ENCODE assay signal across 8 mouse cellular contexts in the genomic region with DNA sequence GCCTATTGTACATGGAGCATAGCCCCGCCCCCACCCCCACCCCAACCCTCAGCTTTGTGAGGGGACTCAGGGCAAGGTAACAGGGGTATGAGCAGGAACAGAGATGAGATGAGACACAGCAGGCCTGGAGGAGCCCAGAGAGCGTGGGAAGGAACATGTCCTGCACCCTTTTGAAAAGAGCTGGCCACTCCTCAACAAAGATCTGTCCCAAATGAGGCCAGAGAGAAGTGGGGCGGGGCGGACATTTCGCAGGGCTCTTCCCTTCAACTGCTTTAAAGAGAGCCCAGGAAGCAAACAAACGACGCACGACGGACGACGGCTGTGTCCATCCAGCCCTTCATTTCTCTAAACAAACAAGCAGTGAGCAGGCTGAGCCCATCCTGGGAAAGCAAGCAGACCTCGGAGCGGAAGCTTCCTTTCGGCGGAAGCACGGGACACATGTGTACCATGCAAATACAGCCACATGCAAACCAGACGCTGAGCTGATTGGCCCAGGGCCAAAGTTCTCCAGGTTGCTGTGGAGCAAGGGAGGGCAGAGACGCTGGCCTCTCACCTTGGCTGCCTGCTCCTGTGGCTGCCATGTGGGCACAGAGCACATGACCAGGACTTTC. TPM values are rescaled to one million over a fixed set of nuclear protein-coding genes. Genes with fewer than 3 reads are reported as not detected.
DNase-seq lines count a peak whose midpoint lies in the region; ATAC-seq and TF ChIP-seq lines count a peak whose summit lies in the region.

No protein-coding gene starts in this region.

- ATAC-seq in forebrain, embryonic 16.5 days: peak; percentile 43
- peak; percentile 61 for ATAC-seq in hindbrain, postnatal 0 days
- ATAC-seq in midbrain, postnatal 0 days (ENCODE audit: low FRiP score): no peak

- no peak overlapping the region for H3K4me3 ChIP-seq in forebrain, embryonic 16.5 days (replicated peaks; ENCODE audit: low read length)
- H3K4me3 ChIP-seq in hindbrain, postnatal 0 days (ENCODE audit: low read length): no peak overlapping the region
- H3K4me3 ChIP-seq in liver, adult 2 months (ENCODE audit: insufficient read depth, low read depth, low read length): no peak overlapping the region
- H3K4me3 ChIP-seq in midbrain, postnatal 0 days (ENCODE audit: low read depth, low read length): no peak overlapping the region

- no peak overlapping the region for H3K27ac ChIP-seq in forebrain, embryonic 16.5 days (ENCODE audit: low read length)
- H3K27ac ChIP-seq in hindbrain, postnatal 0 days: peak overlapping the region; percentile 62; the same call in 1 of the 2 replicates
- H3K27ac ChIP-seq in liver, adult 2 months (replicated peaks; ENCODE audit: insufficient read depth, low read depth, low read length): peak overlapping the region; percentile 8; the same call in 1 of the 2 replicates
- 0 out of 2 replicates have a peak overlapping the region, but pooled peaks have one; percentile 12 for H3K27ac ChIP-seq in midbrain, postnatal 0 days (ENCODE audit: low read depth, low read length)

- no peaks in the 10 kb centered on the region for H3K79me2 ChIP-seq in liver, adult 2 months (ENCODE audit: control insufficient read depth, insufficient read depth, low read length)

- no peaks in the 10 kb centered on the region for H3K36me3 ChIP-seq in forebrain, embryonic 16.5 days (ENCODE audit: control insufficient read depth, insufficient read depth)
- H3K36me3 ChIP-seq in hindbrain, postnatal 0 days (ENCODE audit: insufficient read depth, low read length): no peaks in the 10 kb centered on the region
- no peaks in the 10 kb centered on the region for H3K36me3 ChIP-seq in liver, adult 2 months (ENCODE audit: control insufficient read depth, insufficient read depth, low read length)
- no peaks in the 10 kb centered on the region for H3K36me3 ChIP-seq in midbrain, postnatal 0 days (ENCODE audit: insufficient read depth, low read length)

- DNase-seq in testis, postnatal 10 days (ENCODE audit: low spot score): peak; percentile 72
- no peak for DNase-seq in testis, postnatal 14 days (ENCODE audit: low spot score)
- DNase-seq in hindbrain, postnatal 0 days (ENCODE audit: low spot score): peak; percentile 70
- peak; percentile 72 for DNase-seq in liver, adult 2 months (ENCODE audit: extremely low read depth, low read depth, low spot score)
- no peak for DNase-seq in midbrain, postnatal 0 days (ENCODE audit: low spot score)
- no peak for DNase-seq in layer of hippocampus, postnatal 14 days (ENCODE audit: low spot score in 2 of 2)
- no peak for DNase-seq in layer of hippocampus, adult 9-11 months

- no peak overlapping the region for H3K4me2 ChIP-seq in forebrain, embryonic 16.5 days (ENCODE audit: low read length)
- H3K4me2 ChIP-seq in hindbrain, postnatal 0 days (ENCODE audit: low read depth, low read length): no peak overlapping the region
- H3K4me2 ChIP-seq in midbrain, postnatal 0 days (ENCODE audit: low read depth, low read length, poor library complexity, severe bottlenecking): no peak overlapping the region

- TF ChIP-seq POLR2A in liver, adult 2 months (IDR thresholded peaks at IDR 0.05; ENCODE audit: extremely low read depth, insufficient read depth, low read length): no peak

- no peaks in the 10 kb centered on the region for H3K9me3 ChIP-seq in forebrain, embryonic 16.5 days (ENCODE audit: control insufficient read depth, low read length)
- no peaks in the 10 kb centered on the region for H3K9me3 ChIP-seq in hindbrain, postnatal 0 days (ENCODE audit: low read length)
- no peaks in the 10 kb centered on the region for H3K9me3 ChIP-seq in midbrain, postnatal 0 days (ENCODE audit: low read length)

- TF ChIP-seq CTCF in hindbrain, postnatal 0 days (IDR thresholded peaks at IDR 0.05; ENCODE audit: low read depth): no peak
- no peak for TF ChIP-seq CTCF in liver, adult 2 months (IDR thresholded peaks at IDR 0.05; ENCODE audit: low read depth, low read length)
- no peak for TF ChIP-seq CTCF in midbrain, postnatal 0 days (IDR thresholded peaks at IDR 0.05)

- H3K27me3 ChIP-seq in forebrain, embryonic 16.5 days (replicated peaks; ENCODE audit: control insufficient read depth, insufficient read depth, low read length): no peaks in the 10 kb centered on the region
- no peaks in the 10 kb centered on the region for H3K27me3 ChIP-seq in hindbrain, postnatal 0 days (ENCODE audit: insufficient read depth, low read length)
- H3K27me3 ChIP-seq in liver, adult 2 months (ENCODE audit: control insufficient read depth, insufficient read depth, low read length): no peaks in the 10 kb centered on the region
- no peaks in the 10 kb centered on the region for H3K27me3 ChIP-seq in midbrain, postnatal 0 days (ENCODE audit: insufficient read depth, low read length)

- peaks cover 7% of the 10 kb centered on the region; the same call in 1 of the 2 replicates for H3K4me1 ChIP-seq in forebrain, embryonic 16.5 days (replicated peaks; ENCODE audit: control insufficient read depth, insufficient read depth, low read length)
- H3K4me1 ChIP-seq in hindbrain, postnatal 0 days (ENCODE audit: insufficient read depth, low read length): peaks cover 9% of the 10 kb centered on the region; the same call in 1 of the 2 replicates
- H3K4me1 ChIP-seq in liver, adult 2 months (ENCODE audit: control insufficient read depth, insufficient read depth, low read length): peaks cover 8% of the 10 kb centered on the region
- peaks cover 4% of the 10 kb centered on the region; the same call in 1 of the 2 replicates for H3K4me1 ChIP-seq in midbrain, postnatal 0 days (ENCODE audit: insufficient read depth, low read length)

- H3K9ac ChIP-seq in forebrain, embryonic 16.5 days (replicated peaks; ENCODE audit: low read depth, low read length): no peak overlapping the region
- H3K9ac ChIP-seq in hindbrain, postnatal 0 days (replicated peaks; ENCODE audit: low read length): no peak overlapping the region
- H3K9ac ChIP-seq in liver, adult 2 months (ENCODE audit: low read depth, low read length): no peak overlapping the region
- H3K9ac ChIP-seq in midbrain, postnatal 0 days (replicated peaks; ENCODE audit: low read length, poor library complexity, severe bottlenecking): no peak overlapping the region

- WGBS in forebrain, embryonic 16.5 days: 29% methylated on average over 18 of the region's 18 CpGs
- 23% methylated on average over 18 of the region's 18 CpGs for WGBS in hindbrain, postnatal 0 days
- 5% methylated on average over 18 of the region's 18 CpGs for WGBS in liver, adult 2 months
- WGBS in midbrain, postnatal 0 days: 38% methylated on average over 18 of the region's 18 CpGs

RNA-seq across cellular contexts. Expression of gene Grk3, which starts 8.7 kb away (rescaled TPM):
- 16.3 and 25.1 TPM in 2 replicates for polyA plus RNA-seq in forebrain, embryonic 16.5 days (2015; fragmentation: Nextera tagmentation; extraction: Ambion mirVana)
- total RNA-seq in hindbrain, postnatal 0 days (2014; rRNA removed): 59.5 and 67.6 TPM in 2 replicates
- 22.4 and 23.1 TPM in 2 replicates for polyA plus RNA-seq in hindbrain, postnatal 0 days (2015; fragmentation: Nextera tagmentation; extraction: Ambion mirVana)
- 4.0 and 4.1 TPM in 2 replicates for total RNA-seq in liver, adult 2 months (2014; rRNA removed)
- polyA plus RNA-seq in liver, adult 2 months (2012; rRNA removed): 0.93 and 2.3 TPM in 2 replicates
- total RNA-seq in midbrain, postnatal 0 days (2014; rRNA removed): 48.4 and 73.0 TPM in 2 replicates
- 15.2 and 21.1 TPM in 2 replicates for polyA plus RNA-seq in midbrain, postnatal 0 days (2015; fragmentation: Nextera tagmentation; extraction: Ambion mirVana)
- 10 to 100 TPM; 57.3 to 76.8 TPM for total RNA-seq in layer of hippocampus, postnatal 14 days (2021)

RNA-seq across cellular contexts. Expression of gene Crybb2, which starts 45.7 kb away (rescaled TPM):
- polyA plus RNA-seq in forebrain, embryonic 16.5 days (2015; fragmentation: Nextera tagmentation; extraction: Ambion mirVana): not detected in 2 replicates
- total RNA-seq in hindbrain, postnatal 0 days (2014; rRNA removed): not detected in 2 replicates
- polyA plus RNA-seq in hindbrain, postnatal 0 days (2015; fragmentation: Nextera tagmentation; extraction: Ambion mirVana): not detected in 2 replicates
- not detected in 2 replicates for total RNA-seq in liver, adult 2 months (2014; rRNA removed)
- not detected in 2 replicates for polyA plus RNA-seq in liver, adult 2 months (2012; rRNA removed)
- not detected in 2 replicates for total RNA-seq in midbrain, postnatal 0 days (2014; rRNA removed)
- polyA plus RNA-seq in midbrain, postnatal 0 days (2015; fragmentation: Nextera tagmentation; extraction: Ambion mirVana): not detected in 2 replicates
- not detected for total RNA-seq in layer of hippocampus, postnatal 14 days (2021)

RNA-seq across cellular contexts. Expression of gene Crybb3, which starts 57.1 kb away (rescaled TPM):
- 0.56 and 0.94 TPM in 2 replicates for polyA plus RNA-seq in forebrain, embryonic 16.5 days (2015; fragmentation: Nextera tagmentation; extraction: Ambion mirVana)
- total RNA-seq in hindbrain, postnatal 0 days (2014; rRNA removed): 1.6 and 5.3 TPM in 2 replicates
- polyA plus RNA-seq in hindbrain, postnatal 0 days (2015; fragmentation: Nextera tagmentation; extraction: Ambion mirVana): 2.3 and 2.6 TPM in 2 replicates
- total RNA-seq in liver, adult 2 months (2014; rRNA removed): 0.27 and 2.3 TPM in 2 replicates
- 2.4 and 4.3 TPM in 2 replicates for polyA plus RNA-seq in liver, adult 2 months (2012; rRNA removed)
- total RNA-seq in midbrain, postnatal 0 days (2014; rRNA removed): 1.4 and 3.0 TPM in 2 replicates
- 2.2 and 3.1 TPM in 2 replicates for polyA plus RNA-seq in midbrain, postnatal 0 days (2015; fragmentation: Nextera tagmentation; extraction: Ambion mirVana)
- 1 to 10 TPM; 2.6 to 3.0 TPM for total RNA-seq in layer of hippocampus, postnatal 14 days (2021)

Comparison
In these comparisons a context has a peak if more than half of its experiments do, and no peak if none do; other contexts are left out.
1. DNase-seq: peak in testis, postnatal 10 days (single experiment), hindbrain, postnatal 0 days (single experiment) and liver, adult 2 months (single experiment); none in testis, postnatal 14 days (single experiment), midbrain, postnatal 0 days (single experiment), layer of hippocampus, postnatal 14 days (0 of 2) and layer of hippocampus, adult 9-11 months (single experiment).